Mouse (Mus musculus): ENCODE measurements at regions not wholly inside any gene's neighbourhood (a gene's known extent, or its start where the extent isn't known, plus 50 kb on each side); places are given as distances from the start of the nearest gene placed in this dataset.

GRCm38 (mm10) chr16:27878499-27878898 lies 489.8 kb downstream of the Ccdc50 start:
- TF ChIP-seq HCFC1 (IDR thresholded peaks at IDR 0.05; ENCODE audit: borderline replicate concordance, insufficient read depth, low read length) (no peak), CHD2 (IDR thresholded peaks at IDR 0.05; ENCODE audit: low read depth, low read length) (no peak), MAFK (IDR thresholded peaks at IDR 0.05; ENCODE audit: insufficient read depth, low read depth, low read length) (no peak), ZNF384 (IDR thresholded peaks at IDR 0.05; ENCODE audit: low read depth, low read length) (no peak)
